Mouse (Mus musculus) retina, postnatal 1 day (tissue): Measurements from ENCODE around the gene Gm8947.

Experiments used
- DNase-seq: peaks from one replicate; pipeline ENCODE4 v3.0.0-alpha.2; 2012

Gm8947 gene

DNA sequence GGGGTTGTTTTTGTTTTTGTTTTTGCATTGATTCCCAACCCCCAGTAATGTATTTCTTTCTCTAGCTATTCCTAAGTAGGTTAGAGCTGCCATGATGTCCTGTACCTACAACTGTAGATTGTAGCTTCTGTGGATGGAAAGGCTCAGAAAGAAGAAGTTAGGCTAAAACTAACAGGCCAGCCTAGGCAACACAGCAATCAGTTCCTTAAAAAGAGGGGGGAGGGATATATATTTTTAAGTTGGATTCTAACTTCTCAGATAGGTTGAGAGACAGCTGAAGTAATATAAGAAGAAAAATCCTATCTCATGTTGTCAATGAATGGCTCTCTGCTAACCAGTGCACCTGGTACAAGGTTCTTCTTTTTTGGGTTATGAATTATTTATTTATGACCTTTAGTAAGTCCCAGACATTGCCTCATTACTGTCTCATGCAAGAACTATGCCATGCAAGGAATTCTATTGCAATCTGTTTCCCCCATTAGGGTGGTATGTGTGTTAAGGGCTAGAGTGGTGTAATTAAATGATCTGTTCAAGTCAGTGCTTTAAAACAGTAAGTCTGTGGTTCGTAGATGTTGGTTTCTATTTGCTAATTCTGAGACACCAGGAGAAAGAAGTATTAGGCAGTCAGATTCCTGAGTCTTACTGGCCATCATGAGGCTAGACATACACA is 36.3 kb downstream of the Gm8947 start:
- DNase-seq = no peak

DNA sequence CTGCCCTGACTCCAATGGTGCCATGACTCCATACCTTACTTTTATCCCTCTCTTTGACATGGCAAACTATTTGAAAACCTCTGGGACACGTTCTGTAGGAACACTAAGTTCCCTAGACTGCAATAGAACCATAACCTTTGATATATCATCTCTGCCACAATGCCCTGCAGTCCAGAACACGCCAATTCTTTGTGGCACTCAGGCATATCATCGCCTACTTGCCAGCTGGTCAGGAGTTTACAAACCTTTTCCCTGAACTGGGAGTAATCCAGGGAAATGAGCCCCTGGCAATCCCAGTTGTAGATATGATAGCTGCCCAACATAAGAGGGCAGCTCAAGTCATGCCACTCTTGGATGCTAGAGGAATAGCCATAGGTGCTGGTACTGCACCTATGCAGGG is 40.2 kb downstream of the Gm8947 start:
- no peak for DNase-seq

DNA sequence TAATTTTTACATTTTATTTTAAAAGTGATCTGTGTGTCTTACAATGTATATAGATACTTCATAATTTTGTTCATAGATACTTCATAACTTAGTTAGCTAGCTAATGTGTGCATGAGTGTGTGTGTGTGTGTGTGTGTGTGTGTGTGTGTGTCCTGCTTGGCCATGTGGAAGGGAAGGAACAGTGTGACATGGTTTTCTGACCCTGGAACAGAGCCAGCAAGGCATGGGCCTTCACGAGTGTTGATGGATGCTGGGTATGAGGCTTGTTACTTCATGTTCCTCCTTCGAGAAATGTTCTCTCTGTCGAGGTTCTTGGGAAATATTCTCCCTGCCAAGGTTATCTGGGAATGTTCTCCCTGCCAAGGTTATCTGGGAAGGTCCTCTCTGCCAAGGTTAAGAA is 41.6 kb downstream of the Gm8947 start:
- no peak for DNase-seq

DNA sequence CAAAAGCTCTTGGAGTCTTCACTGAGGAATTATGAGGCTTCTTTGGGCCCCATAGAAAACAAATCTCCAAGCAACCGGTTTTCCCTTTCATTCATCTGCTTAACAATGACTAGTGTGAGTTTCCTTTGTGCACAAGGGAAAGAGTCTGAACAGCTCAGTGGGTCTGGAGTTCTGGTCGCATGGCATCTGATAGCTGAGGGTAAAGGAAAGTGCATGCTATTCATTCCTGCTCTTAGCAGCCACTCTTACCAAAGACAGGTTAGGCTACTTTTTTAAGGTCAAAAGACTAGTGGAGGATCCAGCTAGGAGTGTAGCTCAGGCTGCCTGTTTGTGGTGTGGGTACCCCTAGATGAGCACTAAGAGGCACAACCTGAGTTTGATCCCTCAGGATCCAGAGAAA is 43.4 kb downstream of the Gm8947 start:
- DNase-seq = no peak

DNA sequence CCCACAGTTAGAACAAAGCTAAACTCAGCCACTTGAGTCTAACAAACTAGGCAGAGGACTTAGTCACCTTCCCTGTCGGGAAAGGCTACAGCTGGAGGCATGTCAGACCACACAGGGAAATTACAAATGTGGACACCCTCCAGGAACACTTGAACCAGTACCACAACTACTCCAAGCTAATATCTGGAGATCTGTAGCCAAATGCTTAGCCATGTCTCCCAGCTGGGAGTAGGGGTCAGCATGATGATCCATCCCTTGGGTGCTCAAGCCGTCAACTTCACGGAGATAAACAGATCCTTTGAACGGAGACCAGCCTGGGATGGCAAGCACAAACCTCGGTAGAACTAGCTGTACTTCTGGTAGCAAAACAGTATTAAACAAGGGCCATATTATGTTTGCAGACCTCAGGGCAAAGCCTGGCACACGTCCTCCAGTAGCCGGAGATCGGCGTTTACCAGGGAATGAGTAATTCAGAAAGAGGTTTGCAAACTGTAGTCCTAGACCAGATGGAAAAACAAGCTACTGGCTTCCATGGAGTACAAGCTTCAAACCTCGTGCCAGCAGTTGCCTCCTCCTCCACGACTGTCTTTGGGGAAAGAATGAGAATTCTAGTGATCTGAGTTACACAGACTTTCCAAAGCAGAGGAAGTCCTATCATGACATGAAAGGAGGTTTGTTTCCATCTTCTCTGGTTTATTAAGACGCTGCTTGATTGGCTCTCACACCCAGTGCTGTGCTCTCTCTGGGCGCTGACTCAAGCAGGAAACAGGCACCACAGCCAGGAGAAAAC is 44.2 kb downstream of the Gm8947 start:
- DNase-seq = no peak

DNA sequence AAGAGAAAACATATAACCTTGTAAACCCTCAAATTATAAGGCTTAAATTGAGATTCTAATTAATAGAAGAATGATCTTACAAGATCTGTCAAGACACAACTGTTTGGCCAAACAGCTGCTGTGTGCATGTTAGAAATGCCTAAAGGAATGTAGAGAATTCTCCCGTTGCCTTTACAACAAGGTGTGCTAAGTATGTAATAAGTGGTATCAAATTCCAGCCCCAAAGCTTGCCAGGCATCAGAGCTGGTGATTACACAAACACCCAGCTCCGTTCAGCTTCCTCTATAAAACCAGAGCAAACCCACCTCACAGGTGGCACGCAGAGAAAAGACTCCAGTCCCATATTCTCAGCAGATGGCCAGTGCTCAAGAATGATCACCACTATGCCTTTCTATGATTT is 45.6 kb downstream of the Gm8947 start:
- no peak for DNase-seq

DNA sequence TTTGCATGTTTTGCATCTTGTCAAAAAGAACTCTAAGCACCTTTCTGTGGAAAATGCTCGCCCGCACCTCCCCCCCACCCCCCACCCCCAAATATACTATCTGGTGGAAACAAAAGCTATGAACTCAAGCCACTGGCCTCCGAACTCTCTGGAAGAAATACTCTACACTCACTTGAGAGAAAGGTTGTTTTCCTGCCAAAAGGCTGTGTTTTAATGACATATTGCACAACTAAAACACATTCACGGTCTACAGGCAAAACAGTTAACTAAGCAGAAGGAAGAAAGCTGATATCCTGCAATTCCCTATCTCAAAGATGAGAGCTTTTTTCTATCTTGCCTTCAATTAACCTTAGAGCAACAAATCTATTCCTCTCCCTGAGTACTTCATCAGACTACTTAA is 51.2 kb downstream of the Gm8947 start:
- no peak for DNase-seq
